Comparison of ENCODE assay signal across 1 mouse cellular context in genomic region chr1:75214442-75214841, GRCm38 (mm10).
A peak's percentile ranks its signal among the peaks of the same experiment; 100 is the strongest.
TF ChIP-seq lines count a peak whose summit lies in the region.

No protein-coding gene starts in this region.

TF ChIP-seq in MEL, 35 proteins besides CTCF, POLR2A, EP300 and RAD21:
- TF ChIP-seq POLR2AphosphoS2 (IDR thresholded peaks at IDR 0.05; ENCODE audit: low read length) (peak; percentile 16; the same call in 1 of the 2 replicates), TCF12 (IDR thresholded peaks at IDR 0.05; ENCODE audit: low read depth, low read length) (no peak), SMC3 (IDR thresholded peaks at IDR 0.05; ENCODE audit: low read depth, low read length) (no peak), TAL1 (IDR thresholded peaks at IDR 0.05; ENCODE audit: low read length) (no peak), CHD2 (IDR thresholded peaks at IDR 0.05; ENCODE audit: low read length) (0 out of 2 replicates have a peak, but pooled peaks have one; percentile 10), MAX (IDR thresholded peaks at IDR 0.05; ENCODE audit: low read length) (no peak), ZMIZ1 (IDR thresholded peaks at IDR 0.05; ENCODE audit: low read depth, low read length) (peak; percentile 72), GATA1 (IDR thresholded peaks at IDR 0.05; ENCODE audit: low read depth, low read length) (no peak), MYB (IDR thresholded peaks at IDR 0.05; ENCODE audit: low read depth, low read length) (no peak), ZNF384 (IDR thresholded peaks at IDR 0.05; ENCODE audit: low read depth, low read length) (no peak), MEF2A (IDR thresholded peaks at IDR 0.05; ENCODE audit: extremely low read depth, insufficient replicate concordance, low read depth, low read length, poor library complexity, severe bottlenecking) (no peak)
